Mouse (Mus musculus): ENCODE measurements at regions not wholly inside any gene's neighbourhood (a gene's known extent, or its start where the extent isn't known, plus 50 kb on each side); places are given as distances from the start of the nearest gene placed in this dataset.
"Not testable (repeated sequence)": the region's sequence is repeated elsewhere in the genome, so short reads cannot be mapped to it uniquely, and the experiment has no call there.

GRCm38 (mm10) chr14:61743855-61744408 lies 136.7 kb downstream of the Kcnrg start:
- in situ Hi-C loops (cut with MboI, MseI) = no loop called here

DNA sequence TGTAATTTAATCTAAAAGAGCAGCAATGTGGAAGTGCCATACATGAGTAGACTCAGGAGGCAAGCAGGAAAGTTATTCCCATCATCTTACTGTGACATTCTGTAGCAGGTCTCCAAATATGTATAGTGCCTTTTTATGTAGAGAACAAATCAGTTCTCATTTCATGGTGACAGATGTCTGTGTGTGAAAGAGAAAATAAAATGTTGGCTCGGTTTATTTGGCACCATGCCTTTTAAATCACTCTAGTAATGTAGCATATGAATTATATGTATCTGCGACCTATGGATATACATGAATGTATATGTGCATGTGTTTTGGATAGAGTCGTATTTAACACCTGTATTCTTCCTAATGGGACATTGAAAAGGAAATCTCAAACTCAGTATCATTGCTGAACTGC lies 146.2 kb downstream of the Kcnrg start:
- in situ Hi-C loops (cut with MboI, MseI) = no loop called here

- in situ Hi-C loops (cut with MboI, MseI) = no loop called here
These were observed 149.4 kb downstream of the Kcnrg start for GRCm38 (mm10) chr14:61756651-61757050.

- in situ Hi-C loops (cut with MboI, MseI) = no loop called here
These were observed 150.0 kb downstream of the Kcnrg start for GRCm38 (mm10) chr14:61757086-61757822.

GRCm38 (mm10) chr14:61757823-61758175 lies 150.5 kb downstream of the Kcnrg start:
- in situ Hi-C loops (cut with MboI, MseI) = no loop called here

DNA sequence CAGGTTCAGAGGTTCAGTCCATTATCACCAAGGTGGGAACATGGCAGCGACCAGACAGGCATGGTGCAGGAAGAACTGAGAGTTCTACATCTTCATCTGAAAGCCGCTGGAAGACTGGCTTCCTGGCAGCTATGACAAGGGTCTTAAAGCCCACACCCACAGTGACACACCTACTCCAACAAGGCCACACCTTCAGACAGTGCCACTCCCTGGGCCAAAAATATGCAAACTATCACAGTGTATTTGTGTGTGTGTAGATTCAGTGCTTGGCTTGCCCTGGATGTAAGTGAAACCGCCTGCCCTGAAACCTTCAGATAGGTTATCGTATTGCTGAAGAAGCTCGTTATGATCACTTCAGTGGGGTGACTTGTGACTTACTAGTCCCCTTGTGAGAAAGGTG lies 151.3 kb downstream of the Kcnrg start:
- in situ Hi-C loops (cut with MboI, MseI) = no loop called here

- in situ Hi-C loops (cut with MboI, MseI) = not testable (repeated sequence)
These were observed 152.9 kb downstream of the Kcnrg start for GRCm38 (mm10) chr14:61760176-61760575.

- in situ Hi-C loops (cut with MboI, MseI) = no loop called here
These were observed 154.8 kb downstream of the Kcnrg start for GRCm38 (mm10) chr14:61762076-61762475.

- in situ Hi-C loops (cut with MboI, MseI) = no loop called here
These were observed 162.6 kb downstream of the Kcnrg start for GRCm38 (mm10) chr14:61769881-61770280.

- in situ Hi-C loops (cut with MboI, MseI) = no loop called here
These were observed 166.9 kb downstream of the Kcnrg start for GRCm38 (mm10) chr14:61774171-61774570.

DNA sequence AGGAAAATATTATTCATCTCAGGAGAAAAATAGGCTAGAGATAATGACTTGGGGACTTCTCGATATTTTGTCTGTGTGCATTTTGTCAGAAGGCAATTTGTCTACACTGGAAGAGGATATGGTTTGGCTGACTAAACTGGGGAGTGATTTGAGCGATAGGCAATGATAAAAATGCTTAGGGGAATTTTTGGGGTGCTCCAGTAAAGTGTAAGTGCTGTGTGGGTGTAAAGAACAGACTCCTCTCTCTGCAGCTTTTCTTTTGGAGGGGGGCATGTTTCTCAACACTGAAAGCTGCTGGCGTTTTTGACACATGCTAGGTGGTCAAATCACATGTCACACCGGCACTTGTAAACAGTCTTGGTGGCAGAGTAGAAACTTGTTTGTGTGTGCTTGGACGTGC lies 171.4 kb downstream of the Kcnrg start:
- in situ Hi-C loops (cut with MboI, MseI) = no loop called here

GRCm38 (mm10) chr14:61783206-61783605 lies 175.9 kb downstream of the Kcnrg start:
- in situ Hi-C loops (cut with MboI, MseI) = loop anchor here in 1 of 2 experiments (5.0 kb wide), 1 partner anchor 34 kb away; no protein-coding TSS in a partner anchor

DNA sequence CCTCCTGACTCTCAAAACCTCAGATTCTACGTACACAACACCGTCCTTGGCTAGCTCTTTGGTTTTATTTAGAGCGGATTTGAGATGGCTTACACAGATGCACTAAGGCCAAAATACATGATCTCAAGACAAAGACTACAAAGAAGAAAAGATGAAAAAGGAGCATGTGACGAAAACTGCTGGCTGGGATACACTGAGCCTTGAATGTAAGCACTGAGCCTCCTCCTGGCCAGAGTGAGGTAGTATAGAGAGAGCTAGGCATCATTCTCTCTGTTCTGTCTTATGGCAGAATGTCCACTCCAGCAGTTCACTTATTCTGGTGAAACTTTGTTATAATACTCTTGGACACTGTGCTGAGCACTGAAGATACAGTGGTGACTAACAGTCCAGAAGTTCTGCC lies 177.4 kb downstream of the Kcnrg start:
- in situ Hi-C loops (cut with MboI, MseI) = loop anchor here in 1 of 2 experiments (5.0 kb wide), 1 partner anchor 33 kb away; no protein-coding TSS in a partner anchor

GRCm38 (mm10) chr14:61786031-61786430 lies 178.8 kb downstream of the Kcnrg start:
- in situ Hi-C loops (cut with MboI, MseI) = no loop called here

DNA sequence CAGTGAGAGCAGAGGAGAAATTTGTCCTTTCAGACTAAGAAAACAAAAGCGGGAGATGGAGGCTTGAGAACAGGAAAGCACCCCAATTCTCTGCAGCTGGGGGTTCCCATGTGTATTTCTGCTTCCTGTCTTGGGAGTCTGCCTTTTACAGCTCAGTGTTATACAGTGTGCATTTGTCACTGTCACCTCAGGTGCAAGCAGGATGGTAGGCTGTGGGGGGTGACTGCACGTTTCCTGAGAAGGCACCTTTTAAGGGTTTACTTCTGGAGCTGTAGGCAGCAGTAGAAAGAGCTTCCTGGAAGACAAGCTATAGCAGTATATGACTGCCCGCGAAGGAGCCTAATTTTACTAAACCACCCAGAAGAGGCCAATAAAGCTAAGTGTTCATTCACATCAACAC lies 180.5 kb downstream of the Kcnrg start:
- in situ Hi-C loops (cut with MboI, MseI) = no loop called here

GRCm38 (mm10) chr14:61788998-61789790 lies 181.9 kb downstream of the Kcnrg start:
- in situ Hi-C loops (cut with MboI, MseI) = no loop called here

DNA sequence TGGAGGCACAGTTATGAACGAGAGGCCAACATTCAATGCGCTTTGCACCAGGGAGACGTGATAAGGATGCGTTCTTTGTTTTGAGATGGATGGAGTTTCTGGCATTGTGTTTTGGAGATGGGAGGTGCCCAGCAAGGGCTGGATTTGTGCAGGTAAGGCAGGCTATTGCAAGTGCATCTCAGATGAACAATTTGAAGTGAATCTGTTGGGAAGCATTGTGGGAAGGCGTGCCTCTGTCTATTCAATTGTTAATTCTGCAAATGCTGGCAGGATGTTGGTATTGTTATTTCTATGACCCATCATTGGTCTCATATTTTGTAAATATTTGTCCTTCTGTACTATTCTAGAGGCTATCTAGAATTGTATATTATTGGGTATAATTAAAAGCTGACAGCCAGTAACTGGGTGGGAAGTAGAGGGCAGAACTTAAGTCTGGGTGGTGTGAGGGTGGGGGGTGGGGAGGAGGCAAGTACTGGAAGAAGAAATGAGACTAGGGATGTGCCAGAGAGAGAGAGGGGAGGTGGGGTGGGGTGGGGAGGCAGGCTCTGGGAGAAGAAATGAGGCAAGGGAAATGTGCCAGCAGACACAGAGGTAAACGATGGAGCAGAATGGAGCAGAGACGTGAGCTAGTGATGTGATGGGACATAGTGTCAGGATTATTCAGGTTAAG lies 188.9 kb downstream of the Kcnrg start:
- in situ Hi-C loops (cut with MboI, MseI) = loop anchor here in 1 of 2 experiments (10.0 kb wide), 1 partner anchor 449 kb away; no protein-coding TSS in a partner anchor

GRCm38 (mm10) chr14:61796671-61797070 lies 189.4 kb downstream of the Kcnrg start:
- in situ Hi-C loops (cut with MboI, MseI) = loop anchor here in 1 of 2 experiments (10.0 kb wide), 1 partner anchor 448 kb away; no protein-coding TSS in a partner anchor

- in situ Hi-C loops (cut with MboI, MseI) = no loop called here
These were observed 196.2 kb downstream of the Kcnrg start for GRCm38 (mm10) chr14:61803421-61803925.

- in situ Hi-C loops (cut with MboI, MseI) = no loop called here
These were observed 198.2 kb downstream of the Kcnrg start for GRCm38 (mm10) chr14:61805433-61805832.

- in situ Hi-C loops (cut with MboI, MseI) = no loop called here
These were observed 200.9 kb downstream of the Kcnrg start for GRCm38 (mm10) chr14:61808193-61808592.
